Mouse (Mus musculus): Measurements from ENCODE around the gene Cxcl12.

DNA sequence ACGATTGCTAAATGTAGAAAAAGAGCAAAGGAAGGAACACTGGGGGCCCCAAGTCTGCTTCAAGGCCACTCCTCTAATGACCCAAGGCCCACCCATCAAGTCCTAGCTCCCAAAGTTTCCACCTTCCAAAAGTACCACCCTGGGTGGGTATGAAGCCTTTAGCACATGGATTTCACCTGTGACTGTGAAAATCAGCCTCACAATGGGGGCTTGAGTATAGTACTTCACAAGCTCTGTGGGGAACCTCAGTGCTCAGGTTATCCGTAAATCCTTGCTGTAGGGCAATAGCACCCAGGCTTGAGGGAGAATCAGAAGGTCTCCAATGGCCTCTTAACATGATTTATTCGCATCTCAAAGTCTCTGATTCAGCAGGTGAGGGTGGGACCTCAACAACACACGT, 30.5 kb downstream of the Cxcl12 start:
- TF ChIP-seq TAL1 (IDR thresholded peaks at IDR 0.05; ENCODE audit: low read length) (no peak), GATA1 (IDR thresholded peaks at IDR 0.05; ENCODE audit: low read length) (no peak)
